Mouse (Mus musculus) stomach, postnatal 0 days (tissue): ENCODE measurements at regions not wholly inside any gene's neighbourhood (a gene's known extent, or its start where the extent isn't known, plus 50 kb on each side); places are given as distances from the start of the nearest gene placed in this dataset.

Source experiments
- ATAC-seq: fragments of 200-750 bp; cut with Nextera tagmentation; 2 replicates; pipeline ENCODE4 v1.8.0; 2017; ENCODE audit not compliant: low FRiP score, low TSS enrichment
- DNase-seq: peaks from one replicate; pipeline ENCODE4 v3.0.0-alpha.2; 2016; ENCODE audit warnings: low spot score
- H3K27ac ChIP-seq: fragments of 300-500 bp; sonication (generic); replicated peaks from 2 replicates; pipeline ENCODE4 v1.5.1; 2014; ENCODE audit warnings: mild to moderate bottlenecking, control low read depth
- H3K27me3 ChIP-seq: fragments of 300-500 bp; sonication (generic); 2 replicates; pipeline ENCODE4 v1.6.1; 2014; ENCODE audit warnings: low read length; ENCODE audit not compliant: control insufficient read depth, insufficient read depth
- H3K36me3 ChIP-seq: fragments of 300-500 bp; sonication (generic); 2 replicates; pipeline ENCODE4 v1.6.1; 2014; ENCODE audit warnings: low read length, mixed read lengths; ENCODE audit not compliant: control insufficient read depth, insufficient read depth
- H3K4me1 ChIP-seq: fragments of 300-500 bp; sonication (generic); replicated peaks from 2 replicates; pipeline ENCODE4 v1.6.1; 2014; ENCODE audit warnings: antibody characterized with exemption; ENCODE audit not compliant: control insufficient read depth, insufficient read depth
- H3K4me2 ChIP-seq: fragments of 300-500 bp; sonication (generic); replicated peaks from 2 replicates; pipeline ENCODE4 v1.6.1; 2014; ENCODE audit warnings: low read depth, mild to moderate bottlenecking, control low read depth, moderate library complexity
- H3K4me3 ChIP-seq: fragments of 300-500 bp; sonication (generic); 2 replicates; pipeline ENCODE4 v1.5.1; 2014; ENCODE audit warnings: low read depth, low read length, control low read depth
- H3K9ac ChIP-seq: fragments of 300-500 bp; sonication (generic); 2 replicates; pipeline ENCODE4 v1.6.1; 2014; ENCODE audit warnings: mild to moderate bottlenecking, low read length, control low read depth, mixed read lengths
- H3K9me3 ChIP-seq: fragments of 300-500 bp; sonication (generic); 2 replicates; pipeline ENCODE4 v1.6.1; 2016; ENCODE audit warnings: low read length; ENCODE audit not compliant: control insufficient read depth
- CTCF ChIP-seq: IDR thresholded peaks from 2 replicates; pipeline ENCODE4 v1.5.1; 2016; ENCODE audit warnings: antibody characterized with exemption, low read depth, mild to moderate bottlenecking, moderate library complexity
- EP300 ChIP-seq: optimal IDR thresholded peaks from 2 replicates; pipeline ENCODE3; 2016; ENCODE audit warnings: antibody characterized with exemption
- WGBS: fragments of 180-500 bp; shearing (Covaris S2); extraction: QIAGEN DNeasy Blood & Tissue Kit; methylation state at CpG from one replicate; pipeline ENCODE4 v1.1.7; 2014; 5-methylcytosine and 5-hydroxymethylcytosine counted together

- ATAC-seq, result no peak
- H3K9me3 ChIP-seq, result no peaks in the 10 kb centered on the region
- TF ChIP-seq CTCF (no peak), EP300 (no peak)
- H3K27ac ChIP-seq, result no peak overlapping the region
- WGBS, result 83% methylated on average over 5 of the region's 5 CpGs
- no peaks in the 10 kb centered on the region for H3K27me3 ChIP-seq
- H3K4me1 ChIP-seq, result no peaks in the 10 kb centered on the region
- H3K9ac ChIP-seq, result no peak overlapping the region
- H3K4me3 ChIP-seq, result no peak overlapping the region
- H3K36me3 ChIP-seq, result no peaks in the 10 kb centered on the region
- DNase-seq, result no peak
- no peak overlapping the region for H3K4me2 ChIP-seq
These were observed 639.0 kb upstream of the 2610301B20Rik start for GRCm38 (mm10) chr4:10235324-10235723.

GRCm38 (mm10) chr4:10242117-10242516, 632.2 kb upstream of the 2610301B20Rik start:
- ATAC-seq (no peak), DNase-seq (no peak)
- WGBS, result 72% methylated on average over 4 of the region's 4 CpGs

DNA sequence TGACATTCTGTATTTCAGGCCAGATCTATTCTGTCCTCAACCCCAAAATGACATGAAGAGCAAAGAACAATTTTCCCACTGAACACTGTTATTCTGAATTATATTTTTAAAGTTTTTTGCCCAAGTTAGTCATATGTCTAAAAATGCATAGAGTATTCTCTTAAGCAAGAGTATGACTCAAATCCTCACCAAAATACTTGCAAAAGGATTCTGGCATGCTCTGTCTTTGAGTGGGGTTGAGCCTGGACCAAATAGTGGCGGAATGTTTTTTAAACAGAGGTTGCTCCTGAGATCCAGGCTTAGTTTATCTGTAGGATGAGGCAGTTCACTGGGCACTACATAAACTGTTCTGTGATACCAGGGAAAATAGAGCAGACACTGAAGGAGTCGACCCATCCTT, 631.4 kb upstream of the 2610301B20Rik start:
- Histone ChIP-seq H3K4me1 (no peaks in the 10 kb centered on the region), H3K4me2 (no peak overlapping the region), H3K27ac (no peak overlapping the region), H3K9ac (no peak overlapping the region), H3K27me3 (no peaks in the 10 kb centered on the region), H3K36me3 (no peaks in the 10 kb centered on the region), H3K9me3 (no peaks in the 10 kb centered on the region), H3K4me3 (no peak overlapping the region)
- 53% methylated on average over 2 of the region's 2 CpGs for WGBS
- no peak for ATAC-seq
- TF ChIP-seq CTCF, result no peak
- no peak for TF ChIP-seq EP300
- DNase-seq, result no peak

More at GRCm38 (mm10) chr4:10242117-10242516, 632.2 kb upstream of the 2610301B20Rik start:
- Histone ChIP-seq H3K9me3 (no peaks in the 10 kb centered on the region), H3K4me1 (no peaks in the 10 kb centered on the region), H3K4me3 (no peak overlapping the region), H3K36me3 (no peaks in the 10 kb centered on the region), H3K27me3 (no peaks in the 10 kb centered on the region), H3K4me2 (no peak overlapping the region), H3K9ac (no peak overlapping the region), H3K27ac (no peak overlapping the region)
- TF ChIP-seq EP300, result no peak
- no peak for TF ChIP-seq CTCF

GRCm38 (mm10) chr4:10254029-10254690, 620.1 kb upstream of the 2610301B20Rik start:
- Histone ChIP-seq H3K4me1 (no peaks in the 10 kb centered on the region), H3K36me3 (no peaks in the 10 kb centered on the region), H3K27me3 (no peaks in the 10 kb centered on the region), H3K9ac (no peak overlapping the region), H3K4me2 (no peak overlapping the region), H3K27ac (no peak overlapping the region), H3K4me3 (no peak overlapping the region), H3K9me3 (no peaks in the 10 kb centered on the region)
- DNase-seq (no peak), ATAC-seq (no peak)
- WGBS, result 57% methylated on average over 6 of the region's 6 CpGs
- no peak for TF ChIP-seq CTCF
- TF ChIP-seq EP300, result no peak

DNA sequence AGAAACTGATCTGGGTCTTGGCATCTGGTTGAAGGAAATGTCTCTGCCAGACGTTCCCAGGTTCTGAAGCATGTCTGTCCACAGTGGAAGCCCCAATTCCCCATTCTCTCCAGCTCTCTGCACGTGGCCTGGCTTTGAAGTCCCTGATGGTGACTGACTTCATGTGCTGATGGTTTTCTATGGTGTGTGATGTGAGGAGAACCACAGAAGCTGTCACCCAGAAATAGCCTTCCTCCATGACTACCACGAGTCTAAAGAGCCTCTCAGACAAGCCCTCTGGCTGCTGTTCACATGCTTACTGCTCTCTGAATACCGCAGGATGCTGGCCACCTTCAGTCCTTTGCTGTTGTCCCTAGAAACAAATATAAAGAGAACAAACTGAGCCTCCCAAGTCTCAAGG, 616.8 kb upstream of the 2610301B20Rik start:
- 61% methylated on average over 4 of the region's 4 CpGs for WGBS
- no peak for ATAC-seq

DNA sequence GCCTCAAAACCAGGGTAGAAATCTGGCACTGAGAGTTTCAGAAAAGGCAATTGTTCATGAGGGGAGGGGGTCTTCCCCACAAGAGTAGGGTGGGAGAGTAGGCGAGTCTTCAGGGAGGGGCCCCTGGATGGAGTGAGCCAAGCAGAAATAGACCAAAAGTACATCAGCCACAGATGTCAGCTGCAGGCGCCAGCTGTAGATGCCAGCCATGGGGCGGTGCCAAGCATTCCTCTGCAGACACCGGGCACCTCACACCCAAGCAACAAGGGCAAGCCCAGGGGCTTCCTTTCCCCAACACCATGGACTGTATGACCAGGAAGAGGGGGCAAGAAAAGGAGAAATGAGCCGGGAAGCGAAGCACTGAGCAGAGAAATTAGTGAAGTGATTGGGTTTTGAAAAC, 613.9 kb upstream of the 2610301B20Rik start:
- ATAC-seq, result no peak
- no peak overlapping the region for H3K4me3 ChIP-seq
- no peak overlapping the region for H3K9ac ChIP-seq

More for the DNA sequence above, 616.8 kb upstream of the 2610301B20Rik start:
- H3K27ac ChIP-seq, result no peak overlapping the region
- H3K4me1 ChIP-seq, result no peaks in the 10 kb centered on the region
- H3K36me3 ChIP-seq, result no peaks in the 10 kb centered on the region
- no peak for TF ChIP-seq CTCF
- no peak for TF ChIP-seq EP300
- H3K9me3 ChIP-seq, result no peaks in the 10 kb centered on the region
- no peak overlapping the region for H3K4me3 ChIP-seq
- no peaks in the 10 kb centered on the region for H3K27me3 ChIP-seq
- no peak for DNase-seq
- no peak overlapping the region for H3K9ac ChIP-seq
- no peak overlapping the region for H3K4me2 ChIP-seq

More for the DNA sequence above, 613.9 kb upstream of the 2610301B20Rik start:
- no peak for DNase-seq
- Histone ChIP-seq H3K4me2 (no peak overlapping the region), H3K9me3 (no peaks in the 10 kb centered on the region), H3K4me1 (no peaks in the 10 kb centered on the region), H3K27me3 (no peaks in the 10 kb centered on the region), H3K36me3 (no peaks in the 10 kb centered on the region), H3K27ac (no peak overlapping the region)
- TF ChIP-seq EP300 (no peak), CTCF (no peak)
- WGBS, result 77% methylated on average over 6 of the region's 6 CpGs
